Mouse (Mus musculus) intestine, embryonic 14.5 days (tissue): ENCODE measurements around the gene Bud13. TPM values are rescaled to one million over a fixed set of nuclear protein-coding genes. Genes with fewer than 3 reads are reported as not detected.
A peak's percentile ranks its signal among the peaks of the same experiment; 100 is the strongest.

Source experiments
- ATAC-seq: fragments of 200-750 bp; cut with Nextera tagmentation; replicated peaks from 2 replicates; pipeline ENCODE4 v1.8.0; 2017; ENCODE audit warnings: low read depth, moderate number of reproducible peaks, moderate TSS enrichment, moderate library complexity; ENCODE audit not compliant: low FRiP score, low TSS enrichment
- DNase-seq: peaks from one replicate; pipeline ENCODE4 v3.0.0-alpha.2; 2018; ENCODE audit warnings: low spot score
- H3K27ac ChIP-seq: fragments of 300-500 bp; sonication (generic); 2 replicates; pipeline ENCODE4 v1.5.1; 2014; ENCODE audit warnings: low read depth, mild to moderate bottlenecking, control low read depth
- H3K27me3 ChIP-seq: fragments of 300-500 bp; sonication (generic); replicated peaks from 2 replicates; pipeline ENCODE4 v1.6.1; 2014; ENCODE audit warnings: low read length, control low read depth; ENCODE audit not compliant: control insufficient read depth, insufficient read depth
- H3K36me3 ChIP-seq: fragments of 300-500 bp; sonication (generic); 2 replicates; pipeline ENCODE4 v1.6.1; 2014; ENCODE audit warnings: low read length, control low read depth; ENCODE audit not compliant: control insufficient read depth, insufficient read depth
- H3K4me1 ChIP-seq: fragments of 300-500 bp; sonication (generic); replicated peaks from 2 replicates; pipeline ENCODE4 v1.6.1; 2014; ENCODE audit warnings: low read length, control low read depth, mixed read lengths; ENCODE audit not compliant: control insufficient read depth, insufficient read depth
- H3K4me2 ChIP-seq: fragments of 300-500 bp; sonication (generic); 2 replicates; pipeline ENCODE4 v1.6.1; 2014; ENCODE audit warnings: low read length
- H3K4me3 ChIP-seq: fragments of 300-500 bp; sonication (generic); 2 replicates; pipeline ENCODE4 v1.5.1; 2014; ENCODE audit warnings: low read depth, low read length, control low read depth, mixed read lengths
- H3K9ac ChIP-seq: fragments of 300-500 bp; sonication (generic); 2 replicates; pipeline ENCODE4 v1.6.1; 2014; ENCODE audit warnings: mild to moderate bottlenecking, low read length
- H3K9me3 ChIP-seq: fragments of 300-500 bp; sonication (generic); 2 replicates; pipeline ENCODE4 v1.6.1; 2016; ENCODE audit warnings: low read length, control low read depth; ENCODE audit not compliant: control insufficient read depth
- WGBS: fragments of 180-500 bp; shearing (Covaris S2); extraction: QIAGEN DNeasy Blood & Tissue Kit; methylation state at CpG from one replicate; pipeline ENCODE4 v1.1.7; 2014; 5-methylcytosine and 5-hydroxymethylcytosine counted together
- polyA plus RNA-seq: library from polyadenylated mRNA; unstranded; fragments of >200 nt; fragmentation: Nextera tagmentation; extraction: Ambion mirVana; gene quantifications from 2 replicates; pipeline ENCODE4 v1.2.1, GENCODE M21; 2014

Gene Bud13
- polyA plus RNA-seq, 1 experiment from 2014 or later = 25.1 TPM

GRCm38 (mm10) chr9:46269125-46269524, 13.7 kb upstream of the Bud13 start:
- WGBS = 89% methylated on average over 5 of the region's 5 CpGs
- ATAC-seq = no peak
- no peak overlapping the region for H3K4me2 ChIP-seq

GRCm38 (mm10) chr9:46270782-46271181, 12.0 kb upstream of the Bud13 start:
- peaks cover 16% of the 10 kb centered on the region for H3K36me3 ChIP-seq
- no peak overlapping the region for H3K4me3 ChIP-seq
- no peaks in the 10 kb centered on the region for H3K9me3 ChIP-seq
- H3K9ac ChIP-seq = no peak overlapping the region
- peaks cover 10% of the 10 kb centered on the region; the same call in 1 of the 2 replicates for H3K27me3 ChIP-seq
- no peak for DNase-seq
- 89% methylated on average over 4 of the region's 4 CpGs for WGBS
- H3K4me2 ChIP-seq = no peak overlapping the region
- no peak overlapping the region for H3K27ac ChIP-seq
- H3K4me1 ChIP-seq = peaks cover 5% of the 10 kb centered on the region; the same call in 1 of the 2 replicates
- ATAC-seq = no peak

More at GRCm38 (mm10) chr9:46269125-46269524, 13.7 kb upstream of the Bud13 start:
- Histone ChIP-seq H3K9ac (no peak overlapping the region), H3K27ac (no peak overlapping the region), H3K4me3 (no peak overlapping the region), H3K4me1 (peaks cover 5% of the 10 kb centered on the region; the same call in 1 of the 2 replicates), H3K9me3 (no peaks in the 10 kb centered on the region), H3K36me3 (no peaks in the 10 kb centered on the region), H3K27me3 (peaks cover 10% of the 10 kb centered on the region; the same call in 1 of the 2 replicates)
- DNase-seq = no peak

- H3K4me3 ChIP-seq = 0 out of 2 replicates have a peak overlapping the region, but pooled peaks have one; percentile 61
- DNase-seq = no peak
- H3K9ac ChIP-seq = no peak overlapping the region
- H3K4me2 ChIP-seq = no peak overlapping the region
- H3K36me3 ChIP-seq = peaks cover 29% of the 10 kb centered on the region
- H3K27me3 ChIP-seq = peaks cover 10% of the 10 kb centered on the region; the same call in 1 of the 2 replicates
- 79% methylated on average over 9 of the region's 9 CpGs for WGBS
- peaks cover 5% of the 10 kb centered on the region; the same call in 1 of the 2 replicates for H3K4me1 ChIP-seq
- H3K9me3 ChIP-seq = no peaks in the 10 kb centered on the region
- ATAC-seq = no peak
- no peak overlapping the region for H3K27ac ChIP-seq
Measured at GRCm38 (mm10) chr9:46272070-46272469, 10.7 kb upstream of the Bud13 start.

- WGBS = 6% methylated on average over 45 of the region's 45 CpGs
- H3K4me3 ChIP-seq = peak within 1 kb of the TSS; percentile 61
- H3K36me3 ChIP-seq = peaks cover 37% of the 10 kb centered on the region
- no peaks in the 10 kb centered on the region for H3K9me3 ChIP-seq
- peak; percentile 92 for DNase-seq
- H3K27ac ChIP-seq = peak within 1 kb of the TSS; percentile 40
- peak within 1 kb of the TSS; percentile 60 for H3K9ac ChIP-seq
- ATAC-seq = peak; percentile 95
- H3K4me1 ChIP-seq = peaks cover 5% of the 10 kb centered on the region; the same call in 1 of the 2 replicates
- H3K4me2 ChIP-seq = peak within 1 kb of the TSS; percentile 55
- H3K27me3 ChIP-seq = peaks cover 10% of the 10 kb centered on the region; the same call in 1 of the 2 replicates
Measured at GRCm38 (mm10) chr9:46272677-46273454, 9.9 kb upstream of the Bud13 start, which contains the start of gene Zpr1. Gene Zpr1 (plus strand): TSS chr9:46273064.

- 90% methylated on average over 9 of the region's 9 CpGs for WGBS
- Histone ChIP-seq H3K4me1 (peaks cover 5% of the 10 kb centered on the region; the same call in 1 of the 2 replicates), H3K9me3 (no peaks in the 10 kb centered on the region), H3K4me3 (no peak overlapping the region), H3K27ac (no peak overlapping the region), H3K27me3 (peaks cover 10% of the 10 kb centered on the region; the same call in 1 of the 2 replicates), H3K9ac (no peak overlapping the region), H3K4me2 (no peak overlapping the region), H3K36me3 (peaks cover 51% of the 10 kb centered on the region)
- ATAC-seq = no peak
- DNase-seq = no peak
Measured at GRCm38 (mm10) chr9:46274494-46274893, 8.3 kb upstream of the Bud13 start.

- H3K36me3 ChIP-seq = peaks cover 59% of the 10 kb centered on the region
- no peak for ATAC-seq
- H3K4me3 ChIP-seq = no peak overlapping the region
- no peak for DNase-seq
- no peak overlapping the region for H3K27ac ChIP-seq
- no peak overlapping the region for H3K4me2 ChIP-seq
- H3K27me3 ChIP-seq = no peaks in the 10 kb centered on the region
- H3K9ac ChIP-seq = no peak overlapping the region
- H3K4me1 ChIP-seq = no peaks in the 10 kb centered on the region
- no peaks in the 10 kb centered on the region for H3K9me3 ChIP-seq
- WGBS = 76% methylated on average over 4 of the region's 4 CpGs
Measured at GRCm38 (mm10) chr9:46298381-46298780, 15.6 kb downstream of the Bud13 start.

GRCm38 (mm10) chr9:46302142-46302541, 19.3 kb downstream of the Bud13 start:
- WGBS = 12% methylated on average over 2 of the region's 2 CpGs

GRCm38 (mm10) chr9:46309121-46309520, 26.3 kb downstream of the Bud13 start:
- H3K27me3 ChIP-seq = no peaks in the 10 kb centered on the region
- no peak overlapping the region for H3K4me2 ChIP-seq
- H3K9me3 ChIP-seq = no peaks in the 10 kb centered on the region
- no peak overlapping the region for H3K9ac ChIP-seq
- DNase-seq (no peak), ATAC-seq (no peak)
- no peaks in the 10 kb centered on the region for H3K36me3 ChIP-seq
- no peak overlapping the region for H3K4me3 ChIP-seq
- H3K27ac ChIP-seq = no peak overlapping the region
- 13% methylated on average over 7 of the region's 7 CpGs for WGBS
- H3K4me1 ChIP-seq = no peaks in the 10 kb centered on the region; the same call in 1 of the 2 replicates

More at GRCm38 (mm10) chr9:46302142-46302541, 19.3 kb downstream of the Bud13 start:
- Histone ChIP-seq H3K4me1 (no peaks in the 10 kb centered on the region), H3K9me3 (no peaks in the 10 kb centered on the region), H3K36me3 (peaks cover 29% of the 10 kb centered on the region), H3K9ac (no peak overlapping the region), H3K27me3 (no peaks in the 10 kb centered on the region), H3K4me3 (no peak overlapping the region), H3K27ac (no peak overlapping the region), H3K4me2 (no peak overlapping the region)
- ATAC-seq (0 out of 2 replicates have a peak, but pooled peaks have one; percentile 41), DNase-seq (peak; percentile 68)
